Mouse (Mus musculus) lung, postnatal 4 days (tissue): Measurements from ENCODE around the gene Gm17387.
"Not testable (repeated sequence)": the region's sequence is repeated elsewhere in the genome, so short reads cannot be mapped to it uniquely, and the experiment has no call there.

ENCODE experiments used
- DNase-seq, 2 experiments: peaks; one replicate each; pipeline ENCODE4 v3.0.0; 2021

The Gm17387 gene

GRCm38 (mm10) chr7:141016707-141017697 is 11.9 kb upstream of the Gm17387 start:
- no peak for DNase-seq

GRCm38 (mm10) chr7:141017824-141018223 is 11.1 kb upstream of the Gm17387 start, which contains the start of gene Ifitm6:
Gene Ifitm6, minus strand, starts transcription at chr7:141017924.
- not testable (repeated sequence) for DNase-seq

DNA sequence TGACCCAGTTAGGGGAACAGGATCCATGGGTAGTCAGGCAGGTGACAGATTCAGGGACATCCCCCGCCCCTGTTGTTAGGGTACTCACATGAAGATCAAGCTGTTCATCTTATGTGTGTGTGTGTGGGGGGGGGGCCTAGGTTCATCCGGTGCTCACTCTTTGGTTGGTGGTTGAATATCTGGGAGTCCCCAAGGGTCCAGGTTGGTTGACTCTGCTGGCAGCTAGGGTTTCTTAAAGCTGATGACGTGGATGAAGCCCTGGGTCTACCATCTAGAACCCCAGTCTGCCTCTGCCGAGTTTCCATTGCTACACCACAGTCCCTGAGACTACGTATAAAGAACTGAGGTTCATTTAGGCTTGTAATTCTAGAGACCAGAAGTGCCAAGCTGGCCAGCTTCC is 9.9 kb upstream of the Gm17387 start:
- DNase-seq, result no peak

DNA sequence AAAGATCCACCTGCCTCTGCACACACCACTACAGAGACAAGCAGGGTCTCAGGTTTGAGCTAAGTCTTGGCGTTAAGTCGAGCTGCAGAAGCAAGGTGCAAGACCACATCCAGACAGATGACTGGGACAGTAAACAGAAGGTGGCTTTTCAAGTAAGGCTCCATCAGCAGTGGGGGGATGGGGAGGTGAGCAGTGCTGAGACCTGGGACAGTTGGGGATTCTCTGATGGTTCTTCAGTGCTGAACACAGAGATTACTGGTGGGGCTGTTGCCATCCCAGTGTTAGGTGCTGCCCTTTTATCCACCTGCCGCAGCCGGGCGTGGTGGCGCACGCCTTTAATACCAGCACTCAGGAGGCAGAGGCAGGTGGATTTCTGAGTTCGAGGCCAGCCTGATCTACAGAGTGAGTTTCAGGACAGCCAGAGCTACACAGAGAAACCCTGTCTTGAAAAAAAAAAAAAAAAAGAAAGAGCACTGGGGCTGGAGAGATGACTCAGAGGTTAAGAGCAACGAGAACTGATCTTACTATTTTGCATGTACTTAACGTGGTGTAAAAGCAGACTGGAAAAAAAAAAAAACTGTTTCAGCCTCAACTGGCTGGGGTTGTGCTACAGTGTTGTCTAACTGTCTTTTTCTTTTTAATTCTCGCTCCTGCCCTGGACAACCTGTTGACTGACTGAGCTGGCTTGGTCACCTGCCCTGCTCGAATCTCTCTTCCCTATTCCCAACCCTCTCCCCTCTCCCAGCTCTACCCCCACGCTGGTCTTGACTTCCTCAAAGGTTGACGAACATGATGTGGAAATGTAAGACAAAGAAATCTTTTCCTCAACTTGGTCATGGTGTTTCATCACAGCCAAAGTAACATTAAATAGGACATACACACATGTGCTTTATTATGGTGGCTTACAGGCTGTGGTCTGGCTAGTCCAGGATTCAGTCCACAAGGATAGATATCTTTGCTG is 7.2 kb upstream of the Gm17387 start:
- no peak for DNase-seq

GRCm38 (mm10) chr7:141024865-141025838 is 3.8 kb upstream of the Gm17387 start:
- no peak for DNase-seq

DNA sequence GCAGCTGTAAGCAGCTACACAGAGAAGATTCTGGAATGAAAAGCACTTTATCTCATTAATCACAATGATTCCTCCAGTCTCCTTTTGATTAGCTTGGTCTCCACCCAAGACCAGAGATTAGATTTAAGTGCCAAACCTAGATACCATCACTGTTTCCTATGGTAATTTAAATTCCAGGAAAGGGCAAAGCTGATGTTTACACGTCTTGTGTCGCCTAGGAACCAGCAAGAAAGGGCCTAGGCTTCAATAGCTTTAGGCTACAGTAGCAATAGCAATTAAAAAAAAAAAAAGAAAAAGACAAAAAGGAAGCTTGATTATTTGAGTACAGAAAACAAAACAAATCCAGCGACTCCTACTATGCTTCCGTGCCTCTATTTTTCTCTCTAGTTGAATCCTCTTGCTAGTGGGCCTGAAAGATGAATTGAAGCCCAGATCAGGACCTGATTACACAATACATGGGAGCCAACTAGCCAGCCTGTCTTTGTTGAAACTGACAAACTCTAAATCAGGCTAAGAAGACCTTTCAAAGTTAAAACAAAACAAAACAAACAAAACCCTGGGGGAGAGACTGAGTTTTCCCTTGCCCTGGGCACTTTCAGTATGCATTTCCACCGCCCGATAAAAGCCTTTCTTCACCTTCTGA is 2.7 kb upstream of the Gm17387 start:
- DNase-seq, result no peak

DNA sequence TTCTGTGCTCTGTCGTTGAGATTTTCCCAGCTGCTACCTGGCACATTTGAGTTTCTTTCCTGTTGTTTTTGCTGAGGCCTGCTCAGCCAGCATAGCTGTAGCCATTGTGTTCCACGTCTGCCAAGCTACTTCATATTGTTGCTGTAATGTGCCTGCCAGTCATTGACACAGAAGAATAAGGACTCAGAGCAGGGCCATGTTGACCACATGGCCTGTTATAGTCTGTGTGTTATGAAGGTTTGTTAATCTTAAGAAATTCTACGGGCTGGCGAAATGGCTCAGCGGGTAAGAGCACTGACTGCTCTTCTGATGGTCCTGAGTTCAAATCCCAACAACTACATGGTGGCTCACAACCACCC is 2.2 kb upstream of the Gm17387 start:
- no peak for DNase-seq

GRCm38 (mm10) chr7:141030390-141030789 is 1.5 kb downstream of the Gm17387 start:
- no peak for DNase-seq

DNA sequence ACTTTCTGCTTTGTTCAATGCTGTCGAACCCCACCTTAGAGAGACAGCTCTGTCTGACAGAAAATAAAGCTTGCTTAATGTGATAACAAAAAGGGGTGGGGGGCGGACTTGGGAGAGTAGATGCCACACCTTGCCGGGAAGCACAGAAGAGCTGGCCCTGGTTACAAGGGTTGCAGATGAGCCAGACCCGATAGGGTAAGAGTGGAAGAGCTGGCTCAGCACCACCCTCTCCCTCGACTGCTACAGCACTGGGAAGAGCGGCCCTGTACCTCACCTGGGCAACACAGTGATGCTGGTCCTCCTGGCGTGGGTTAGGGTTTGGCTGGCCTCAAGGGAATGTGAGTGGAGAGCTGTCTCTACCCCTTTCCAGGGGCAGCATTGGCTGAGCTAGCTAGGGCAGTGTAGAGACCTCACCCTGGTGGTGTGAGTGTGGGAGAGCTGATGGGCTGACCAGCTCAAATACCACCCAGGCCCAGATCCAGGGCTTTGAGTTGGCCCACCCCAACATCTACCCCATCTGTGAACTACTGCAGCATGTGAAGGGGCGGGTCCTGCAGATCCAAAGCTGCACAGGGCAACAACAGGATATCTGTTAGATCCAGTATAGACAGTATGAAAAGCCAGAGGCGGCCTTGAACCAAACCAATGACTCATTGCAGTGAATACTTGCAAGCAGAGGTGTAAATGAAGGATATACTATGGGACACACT is 3.7 kb downstream of the Gm17387 start:
- no peak for DNase-seq

GRCm38 (mm10) chr7:141036624-141037023 is 7.7 kb downstream of the Gm17387 start:
- not testable (repeated sequence) for DNase-seq

DNA sequence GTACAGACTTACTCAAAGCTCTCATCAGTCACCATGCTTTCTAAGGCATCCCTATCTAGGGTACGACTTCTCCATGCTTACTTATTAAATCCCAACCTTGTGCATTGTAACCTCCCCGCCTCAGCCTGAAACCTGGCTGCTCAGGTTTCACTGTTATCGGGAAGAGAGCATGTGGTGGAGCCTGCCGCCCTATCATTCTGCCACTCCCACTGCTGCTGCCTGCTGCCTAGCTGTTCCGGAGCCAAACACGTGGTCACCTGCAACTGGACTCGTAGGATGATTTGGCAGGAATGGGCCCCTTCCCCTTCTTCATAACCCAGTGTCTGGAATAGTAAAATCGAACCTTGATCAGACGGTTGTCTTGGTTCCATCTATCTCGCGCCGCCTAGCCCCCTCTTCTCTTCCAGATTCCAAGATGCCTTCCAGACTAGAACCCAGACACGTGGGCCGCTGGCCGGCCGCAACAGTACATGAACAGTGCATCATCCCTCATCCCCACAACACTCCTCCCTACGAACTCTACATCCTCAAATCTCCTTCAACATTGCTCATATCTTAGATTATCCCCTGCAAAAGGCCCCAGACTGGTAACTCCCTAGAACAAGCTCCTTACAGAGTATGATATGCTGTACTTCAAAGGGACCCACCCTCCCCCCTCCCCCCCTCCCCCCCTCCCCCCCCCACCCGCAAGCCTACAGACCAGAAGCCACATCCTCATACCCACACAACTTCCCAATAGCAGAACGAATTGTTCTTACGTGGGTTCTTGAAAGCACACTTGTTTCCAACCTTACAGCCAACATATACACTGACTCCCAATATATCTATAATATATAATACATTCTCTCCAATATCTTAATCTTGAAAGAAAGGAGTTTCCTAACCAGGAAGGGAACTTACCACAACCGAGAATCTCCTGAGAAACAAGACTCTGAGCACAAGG is 9.4 kb downstream of the Gm17387 start:
- no peak for DNase-seq

- no peak for DNase-seq
Measured at GRCm38 (mm10) chr7:141039386-141040107, 10.6 kb downstream of the Gm17387 start.

DNA sequence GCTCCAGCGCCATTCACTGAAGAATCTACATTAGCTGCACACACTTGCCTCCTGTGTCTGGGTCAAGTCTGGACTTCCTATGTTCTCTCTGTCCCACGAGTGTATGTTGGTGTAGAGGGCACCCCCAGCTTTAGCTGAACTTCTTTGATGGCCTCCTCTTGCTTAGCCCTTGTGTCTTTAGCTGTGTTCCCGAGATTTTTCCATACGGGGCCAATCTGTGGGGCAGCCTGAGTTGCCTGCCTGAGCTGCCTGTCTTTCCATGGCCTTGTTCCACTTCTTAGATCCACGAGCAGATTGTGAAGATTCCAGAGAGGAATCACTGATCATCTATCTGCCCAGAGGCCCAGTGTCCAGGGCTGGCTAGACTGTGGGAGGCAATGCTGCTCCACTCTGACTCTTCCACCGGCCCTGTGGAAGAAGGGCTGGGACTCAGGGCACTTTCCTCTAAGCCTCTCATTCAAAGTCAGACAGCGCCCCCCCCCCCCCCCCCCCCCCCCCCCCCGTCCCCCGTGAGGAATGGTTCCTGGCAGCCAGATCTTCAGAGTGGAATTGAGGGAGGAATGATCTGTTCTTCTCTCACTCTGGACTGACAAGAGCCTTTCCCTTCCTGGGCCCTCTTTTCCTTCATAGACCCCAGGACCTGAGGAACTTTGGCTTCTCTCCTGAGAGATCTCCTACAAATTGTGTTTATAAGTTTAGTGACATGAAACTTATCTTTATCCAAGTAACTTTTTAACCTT is 12.1 kb downstream of the Gm17387 start:
- peak in 1 of 2 experiments; percentile 14 for DNase-seq

DNA sequence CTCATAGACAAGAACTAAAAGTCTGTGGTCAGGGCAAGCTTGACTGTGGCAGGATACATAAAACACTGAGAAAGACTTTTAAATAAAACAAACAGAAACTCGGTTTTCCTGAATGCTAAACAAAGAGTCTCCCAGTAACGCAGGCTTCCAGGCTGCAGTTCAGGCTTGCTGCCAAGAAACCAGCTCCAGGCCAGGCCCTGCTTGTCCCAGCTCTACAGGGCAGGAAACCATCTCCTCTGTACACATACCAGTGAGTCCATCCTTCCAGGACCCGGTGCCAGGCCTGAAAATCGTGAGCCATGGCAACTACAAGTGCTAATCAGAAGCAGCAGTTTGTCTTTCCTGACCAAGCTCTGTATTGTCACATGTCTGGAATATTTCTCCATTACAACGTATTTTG is 12.7 kb downstream of the Gm17387 start:
- DNase-seq, result peak; percentile 87 to 94

DNA sequence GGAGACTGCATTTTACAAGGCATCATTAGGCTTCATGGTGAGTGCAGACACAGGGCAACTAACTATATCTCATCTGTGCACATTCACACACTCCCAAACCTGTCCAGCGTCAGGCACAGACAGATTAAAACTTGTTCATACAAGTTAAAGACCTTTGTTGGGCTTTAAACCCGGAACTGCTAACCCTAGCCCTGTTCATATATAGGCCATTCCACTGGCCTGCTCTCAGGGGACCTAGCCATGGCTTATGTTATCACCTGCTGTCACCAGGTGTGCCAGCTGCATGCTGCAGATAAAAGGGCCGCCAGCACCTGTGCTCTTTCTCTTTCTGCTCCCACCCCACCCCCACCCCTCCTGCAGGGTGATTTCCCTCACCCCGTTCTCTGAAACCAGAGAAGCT is 13.6 kb downstream of the Gm17387 start:
- no peak for DNase-seq

DNA sequence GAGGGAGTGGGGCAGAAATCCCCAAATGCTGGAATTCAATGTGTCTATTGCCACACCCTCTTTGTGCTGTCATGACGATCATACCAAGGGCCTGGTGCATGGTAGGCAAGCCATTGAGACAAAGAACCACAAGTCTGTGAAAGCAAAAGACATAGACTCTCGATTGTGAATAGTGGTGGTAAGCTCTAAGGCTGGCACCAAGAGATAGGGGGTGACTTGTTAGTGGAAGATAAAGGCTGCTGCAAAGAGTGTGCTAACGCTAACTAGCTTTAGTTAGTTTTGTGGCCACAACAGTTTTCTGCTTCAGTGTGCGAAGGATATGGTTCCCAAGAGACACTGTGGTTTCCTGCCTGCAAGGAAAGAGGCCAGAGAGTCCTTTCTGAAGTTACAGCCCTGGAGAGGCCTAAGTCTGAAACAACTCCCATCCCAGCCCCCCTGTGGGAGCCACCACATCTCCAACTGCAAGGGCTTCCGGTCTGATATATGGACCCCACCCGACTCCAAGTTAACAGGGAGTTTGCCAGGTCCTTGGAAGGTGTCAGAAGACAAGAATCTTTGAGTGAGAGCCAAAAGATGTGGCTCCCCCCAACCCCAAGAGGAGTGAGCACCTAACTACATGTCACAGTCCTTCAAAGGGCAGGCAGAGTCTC is 18.1 kb downstream of the Gm17387 start:
- DNase-seq, result peak; percentile 43 to 60

DNA sequence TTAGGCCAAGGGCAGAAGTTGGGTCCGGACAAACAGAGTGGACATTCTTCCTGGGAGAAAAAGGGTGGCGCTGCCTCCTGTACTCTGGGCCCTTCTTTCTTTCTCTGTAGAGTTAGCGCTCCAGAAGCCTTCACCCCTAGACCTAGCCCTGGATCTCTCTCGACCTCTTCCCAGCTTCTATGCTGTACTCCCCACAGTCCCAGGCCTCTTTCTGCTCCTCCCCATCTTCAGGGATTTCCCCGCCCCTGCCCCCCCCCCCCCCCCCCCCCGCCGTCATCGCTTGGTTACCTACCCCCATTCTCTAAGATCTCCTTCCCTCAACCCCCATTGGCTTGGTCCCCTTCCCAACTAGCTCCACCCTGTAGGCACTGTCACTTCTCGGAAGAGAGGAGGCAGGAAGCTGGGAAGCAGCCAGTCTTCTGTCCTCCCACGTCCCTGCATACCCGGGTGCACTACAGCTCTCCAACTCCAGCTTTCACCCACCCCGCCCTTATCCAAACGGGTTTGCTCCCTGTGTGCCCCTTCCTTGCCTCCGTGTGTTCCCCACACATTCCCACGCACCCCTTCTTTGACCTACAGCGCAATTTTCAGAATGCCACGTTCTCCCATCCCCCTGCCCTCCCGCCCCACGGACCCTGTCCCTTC is 18.8 kb downstream of the Gm17387 start:
- DNase-seq, result peak; percentile 84 to 92
